Mouse (Mus musculus): ENCODE results near the gene Ski. TPM values are rescaled to one million over a fixed set of nuclear protein-coding genes. Genes with fewer than 3 reads are reported as not detected.

Ski gene
- polyA plus RNA-seq, 1 experiment from 2014 or later = 44.6 TPM

GRCm38 (mm10) chr4:155243233-155243632 lies 20.8 kb upstream of the Ski start:
- 95% methylated on average over 12 of the region's 12 CpGs for WGBS (ENCODE audit: missing documents)
- Histone ChIP-seq H3K36me3 (ENCODE audit: inconsistent target) (no peaks in the 10 kb centered on the region), H3K79me2 (ENCODE audit: inconsistent target) (no peaks in the 10 kb centered on the region), H3K27ac (no peak overlapping the region), H3K4me3 (ENCODE audit: inconsistent target) (no peak overlapping the region)

- no peak overlapping the region for H3K4me3 ChIP-seq (ENCODE audit: inconsistent target)
- no peaks in the 10 kb centered on the region for H3K79me2 ChIP-seq (ENCODE audit: inconsistent target)
- WGBS (ENCODE audit: missing documents) = 93% methylated on average over 5 of the region's 5 CpGs
- H3K27ac ChIP-seq = no peak overlapping the region
- H3K36me3 ChIP-seq (ENCODE audit: inconsistent target) = no peaks in the 10 kb centered on the region
Observed at GRCm38 (mm10) chr4:155242292-155242691, 19.9 kb upstream of the Ski start.

GRCm38 (mm10) chr4:155241789-155242188 lies 19.4 kb upstream of the Ski start:
- Histone ChIP-seq H3K4me3 (ENCODE audit: inconsistent target) (no peak overlapping the region), H3K27ac (no peak overlapping the region), H3K79me2 (ENCODE audit: inconsistent target) (no peaks in the 10 kb centered on the region), H3K36me3 (ENCODE audit: inconsistent target) (no peaks in the 10 kb centered on the region)
- WGBS (ENCODE audit: missing documents) = 95% methylated on average over 9 of the region's 9 CpGs

- 64% methylated on average over 6 of the region's 6 CpGs for WGBS (ENCODE audit: missing documents)
- no peaks in the 10 kb centered on the region for H3K79me2 ChIP-seq (ENCODE audit: inconsistent target)
- H3K36me3 ChIP-seq (ENCODE audit: inconsistent target) = no peaks in the 10 kb centered on the region
- no peak overlapping the region for H3K27ac ChIP-seq
- H3K4me3 ChIP-seq (ENCODE audit: inconsistent target) = no peak overlapping the region
Observed at GRCm38 (mm10) chr4:155239494-155239893, 17.1 kb upstream of the Ski start.

GRCm38 (mm10) chr4:155238276-155238675 lies 15.9 kb upstream of the Ski start:
- Histone ChIP-seq H3K4me3 (ENCODE audit: inconsistent target) (no peak overlapping the region), H3K79me2 (ENCODE audit: inconsistent target) (no peaks in the 10 kb centered on the region), H3K36me3 (ENCODE audit: inconsistent target) (no peaks in the 10 kb centered on the region), H3K27ac (no peak overlapping the region)
- 75% methylated on average over 5 of the region's 5 CpGs for WGBS (ENCODE audit: missing documents)

GRCm38 (mm10) chr4:155236737-155237385 lies 14.5 kb upstream of the Ski start:
- H3K36me3 ChIP-seq (ENCODE audit: inconsistent target) = no peaks in the 10 kb centered on the region
- WGBS (ENCODE audit: missing documents) = 56% methylated on average over 12 of the region's 12 CpGs
- no peak overlapping the region for H3K27ac ChIP-seq
- no peaks in the 10 kb centered on the region for H3K79me2 ChIP-seq (ENCODE audit: inconsistent target)
- H3K4me3 ChIP-seq (ENCODE audit: inconsistent target) = no peak overlapping the region

GRCm38 (mm10) chr4:155235311-155236119 lies 13.1 kb upstream of the Ski start:
- 5% methylated on average over 18 of the region's 18 CpGs for WGBS (ENCODE audit: missing documents)
- peak overlapping the region; percentile 4; the same call in 1 of the 2 replicates for H3K4me3 ChIP-seq (ENCODE audit: inconsistent target)

GRCm38 (mm10) chr4:155234371-155235310 lies 12.2 kb upstream of the Ski start:
- no peak overlapping the region for H3K4me3 ChIP-seq (ENCODE audit: inconsistent target)
- no peaks in the 10 kb centered on the region for H3K79me2 ChIP-seq (ENCODE audit: inconsistent target)
- WGBS (ENCODE audit: missing documents) = 18% methylated on average over 8 of the region's 8 CpGs
- H3K36me3 ChIP-seq (ENCODE audit: inconsistent target) = no peaks in the 10 kb centered on the region
- H3K27ac ChIP-seq = peak overlapping the region; percentile 99

More at GRCm38 (mm10) chr4:155235311-155236119, 13.1 kb upstream of the Ski start:
- Histone ChIP-seq H3K36me3 (ENCODE audit: inconsistent target) (no peaks in the 10 kb centered on the region), H3K79me2 (ENCODE audit: inconsistent target) (no peaks in the 10 kb centered on the region), H3K27ac (peak overlapping the region; percentile 99)

- no peaks in the 10 kb centered on the region for H3K79me2 ChIP-seq (ENCODE audit: inconsistent target)
- no peaks in the 10 kb centered on the region for H3K36me3 ChIP-seq (ENCODE audit: inconsistent target)
- peak overlapping the region; percentile 99 for H3K27ac ChIP-seq
- 33% methylated on average over 10 of the region's 10 CpGs for WGBS (ENCODE audit: missing documents)
- no peak overlapping the region for H3K4me3 ChIP-seq (ENCODE audit: inconsistent target)
Observed at GRCm38 (mm10) chr4:155233878-155234277, 11.5 kb upstream of the Ski start.

GRCm38 (mm10) chr4:155228461-155228860 lies 6.1 kb upstream of the Ski start:
- H3K79me2 ChIP-seq (ENCODE audit: inconsistent target) = no peaks in the 10 kb centered on the region
- no peak overlapping the region for H3K4me3 ChIP-seq (ENCODE audit: inconsistent target)
- no peak overlapping the region for H3K27ac ChIP-seq
- 96% methylated on average over 5 of the region's 5 CpGs for WGBS (ENCODE audit: missing documents)
- no peaks in the 10 kb centered on the region for H3K36me3 ChIP-seq (ENCODE audit: inconsistent target)

- Histone ChIP-seq H3K4me3 (ENCODE audit: inconsistent target) (no peak overlapping the region), H3K36me3 (ENCODE audit: inconsistent target) (no peaks in the 10 kb centered on the region)
- 83% methylated on average over 4 of the region's 4 CpGs for WGBS (ENCODE audit: missing documents)
Observed at GRCm38 (mm10) chr4:155227986-155228385, 5.6 kb upstream of the Ski start.

GRCm38 (mm10) chr4:155225918-155226317 lies 3.5 kb upstream of the Ski start:
- Histone ChIP-seq H3K27ac (no peak overlapping the region), H3K36me3 (ENCODE audit: inconsistent target) (no peaks in the 10 kb centered on the region), H3K79me2 (ENCODE audit: inconsistent target) (peaks cover 12% of the 10 kb centered on the region), H3K4me3 (ENCODE audit: inconsistent target) (no peak overlapping the region)
- 92% methylated on average over 5 of the region's 5 CpGs for WGBS (ENCODE audit: missing documents)

More at GRCm38 (mm10) chr4:155227986-155228385, 5.6 kb upstream of the Ski start:
- H3K27ac ChIP-seq = no peak overlapping the region
- H3K79me2 ChIP-seq (ENCODE audit: inconsistent target) = no peaks in the 10 kb centered on the region

GRCm38 (mm10) chr4:155223594-155224528 lies 1.5 kb upstream of the Ski start:
- peaks cover 32% of the 10 kb centered on the region for H3K79me2 ChIP-seq (ENCODE audit: inconsistent target)
- no peaks in the 10 kb centered on the region for H3K36me3 ChIP-seq (ENCODE audit: inconsistent target)
- peak overlapping the region; percentile 80 for H3K27ac ChIP-seq

More at GRCm38 (mm10) chr4:155223594-155224528, 1.5 kb upstream of the Ski start:
- peak overlapping the region; percentile 17; the same call in 1 of the 2 replicates for H3K4me3 ChIP-seq (ENCODE audit: inconsistent target)
- WGBS (ENCODE audit: missing documents) = 29% methylated on average over 20 of the region's 20 CpGs
